Mouse (Mus musculus) myocyte (in vitro differentiated cells): ENCODE data around the gene Fosb. TPM values are rescaled to one million over a fixed set of nuclear protein-coding genes. Genes with fewer than 3 reads are reported as not detected.

Source experiments
- H3K27me3 ChIP-seq: one replicate; pipeline ENCODE4 v1.6.1; 2011; ENCODE audit not compliant: control insufficient read depth, insufficient read depth, insufficient read length
- H3K36me3 ChIP-seq: one replicate; pipeline ENCODE4 v1.6.1; 2011; ENCODE audit not compliant: control insufficient read depth, insufficient read depth
- H3K4me2 ChIP-seq: one replicate; pipeline ENCODE4 v1.6.1; 2011; ENCODE audit warnings: low read depth, control low read depth
- H3K4me3 ChIP-seq: one replicate; pipeline ENCODE4 v1.5.1; 2011; ENCODE audit warnings: mild to moderate bottlenecking, control low read depth, moderate library complexity
- H3K79me2 ChIP-seq: one replicate; pipeline ENCODE4 v1.6.1; 2011; ENCODE audit not compliant: control insufficient read depth, insufficient read depth
- H3ac ChIP-seq: one replicate; pipeline ENCODE4 v1.6.1; 2011; ENCODE audit not compliant: control insufficient read depth, insufficient read length
- CEBPB ChIP-seq: IDR thresholded peaks from 2 replicates; pipeline ENCODE4 v1.6.1; 2011; ENCODE audit warnings: mild to moderate bottlenecking, moderate library complexity; ENCODE audit not compliant: poor library complexity, insufficient read depth, severe bottlenecking
- E2F4 ChIP-seq: IDR thresholded peaks from one replicate; pipeline ENCODE4 v1.6.1; 2011; ENCODE audit warnings: mild to moderate bottlenecking, control low read depth, moderate library complexity; ENCODE audit not compliant: insufficient read depth
- MAX ChIP-seq: IDR thresholded peaks from one replicate; pipeline ENCODE4 v1.6.1; 2011; ENCODE audit warnings: low read depth, mild to moderate bottlenecking, control low read depth
- MYOD1 ChIP-seq, 3 experiments: IDR thresholded peaks; one replicate each; pipeline ENCODE4 v1.6.1; 2011; ENCODE audit warnings: control low read depth in 2 of 3, low read depth in 2 of 3, mild to moderate bottlenecking in 2 of 3, moderate library complexity in 1 of 3; ENCODE audit not compliant: insufficient read length in 2 of 3, control insufficient read depth in 1 of 3
- MYOG ChIP-seq, 3 experiments: IDR thresholded peaks; one replicate each; pipeline ENCODE4 v1.6.1; 2011; ENCODE audit warnings: control low read depth in 2 of 3, low read depth in 2 of 3, mild to moderate bottlenecking in 2 of 3; ENCODE audit not compliant: insufficient read length in 2 of 3, control insufficient read depth in 1 of 3, insufficient read depth in 1 of 3
- POLR2A ChIP-seq: IDR thresholded peaks from one replicate; pipeline ENCODE4 v1.6.1; 2011; ENCODE audit warnings: low read depth, mild to moderate bottlenecking, control low read depth, moderate library complexity; ENCODE audit not compliant: insufficient read length
- POLR2AphosphoS2 ChIP-seq: IDR thresholded peaks from one replicate; pipeline ENCODE4 v1.6.1; 2011; ENCODE audit warnings: low read depth, control low read depth; ENCODE audit not compliant: insufficient read length
- REST ChIP-seq: IDR thresholded peaks from one replicate; pipeline ENCODE4 v1.6.1; 2011; ENCODE audit warnings: mild to moderate bottlenecking, control low read depth, moderate library complexity; ENCODE audit not compliant: insufficient read depth, insufficient read length
- SRF ChIP-seq: IDR thresholded peaks from one replicate; pipeline ENCODE4 v1.6.1; 2011; ENCODE audit warnings: low read depth; ENCODE audit not compliant: control insufficient read depth, insufficient read length
- TCF12 ChIP-seq: IDR thresholded peaks from one replicate; pipeline ENCODE4 v1.6.1; 2011; ENCODE audit warnings: mild to moderate bottlenecking, control low read depth; ENCODE audit not compliant: poor library complexity, insufficient read depth, severe bottlenecking
- TCF3 ChIP-seq: IDR thresholded peaks from one replicate; pipeline ENCODE4 v1.6.1; 2011; ENCODE audit warnings: low read depth, control low read depth; ENCODE audit not compliant: insufficient read length
- USF1 ChIP-seq: IDR thresholded peaks from one replicate; pipeline ENCODE4 v1.6.1; 2011; ENCODE audit warnings: low read depth, mild to moderate bottlenecking, control low read depth, moderate library complexity
- polyA plus RNA-seq: library from polyadenylated mRNA; unstranded; fragments of >200 nt; fragmentation: generic; extraction: Trizol; gene quantifications from one replicate; pipeline ENCODE4 v1.2.1, GENCODE M21; 2012; ENCODE audit warnings: missing spikeins

Gene Fosb
- polyA plus RNA-seq, 1 experiment = 0.82 TPM

GRCm38 (mm10) chr7:19344938-19345471 lies 35.2 kb upstream of the Fosb start:
- H3K36me3 ChIP-seq = peaks cover 6% of the 10 kb centered on the region
- H3ac ChIP-seq = no peak overlapping the region
- H3K4me2 ChIP-seq = peak overlapping the region; percentile 77
- no peak for TF ChIP-seq TCF3
- TF ChIP-seq SRF = no peak
- TF ChIP-seq USF1 = no peak
- no peak for TF ChIP-seq CEBPB
- no peak for TF ChIP-seq MYOD1 (IDR thresholded peaks at IDR 0.05; ENCODE audit: control insufficient read depth in 1 of 3, insufficient read length in 2 of 3, low read depth in 2 of 3)
- no peak for TF ChIP-seq E2F4
- TF ChIP-seq MYOG (IDR thresholded peaks at IDR 0.05; ENCODE audit: control insufficient read depth in 1 of 3, insufficient read depth in 1 of 3, insufficient read length in 2 of 3, low read depth in 2 of 3) = no peak
- no peak for TF ChIP-seq TCF12
- TF ChIP-seq MAX = no peak
- peak; percentile 38 for TF ChIP-seq POLR2AphosphoS2
- TF ChIP-seq REST = no peak
- peak; percentile 43 for TF ChIP-seq POLR2A
- H3K79me2 ChIP-seq = no peaks in the 10 kb centered on the region
- peak overlapping the region; percentile 73 for H3K4me3 ChIP-seq
- no peaks in the 10 kb centered on the region for H3K27me3 ChIP-seq

GRCm38 (mm10) chr7:19344237-19344847 lies 34.5 kb upstream of the Fosb start, which contains the start of gene Ercc1:
Gene Ercc1, plus strand, starts transcription at chr7:19344778.
- Histone ChIP-seq H3K36me3 (peaks cover 6% of the 10 kb centered on the region), H3K4me3 (peak within 1 kb of the TSS; percentile 73), H3K79me2 (no peaks in the 10 kb centered on the region), H3K27me3 (no peaks in the 10 kb centered on the region), H3ac (no peak within 1 kb of the TSS), H3K4me2 (peak within 1 kb of the TSS; percentile 77)
- TF ChIP-seq MAX (no peak), TCF3 (no peak), USF1 (no peak), MYOD1 (IDR thresholded peaks at IDR 0.05; ENCODE audit: control insufficient read depth in 1 of 3, insufficient read length in 2 of 3, low read depth in 2 of 3) (peak in 2 of 3 experiments; percentile 83 to 86), SRF (no peak), MYOG (IDR thresholded peaks at IDR 0.05; ENCODE audit: control insufficient read depth in 1 of 3, insufficient read depth in 1 of 3, insufficient read length in 2 of 3, low read depth in 2 of 3) (peak in 1 of 3 experiments; percentile 41), E2F4 (no peak), CEBPB (no peak)

- no peaks in the 10 kb centered on the region for H3K79me2 ChIP-seq
- no peak overlapping the region for H3K4me3 ChIP-seq
- TF ChIP-seq REST (no peak), POLR2AphosphoS2 (no peak), TCF3 (no peak), MAX (no peak), MYOG (IDR thresholded peaks at IDR 0.05; ENCODE audit: control insufficient read depth in 1 of 3, insufficient read depth in 1 of 3, insufficient read length in 2 of 3, low read depth in 2 of 3) (no peak), TCF12 (no peak), E2F4 (no peak), SRF (no peak), POLR2A (no peak), CEBPB (no peak), MYOD1 (IDR thresholded peaks at IDR 0.05; ENCODE audit: control insufficient read depth in 1 of 3, insufficient read length in 2 of 3, low read depth in 2 of 3) (no peak), USF1 (no peak)
- H3K27me3 ChIP-seq = no peaks in the 10 kb centered on the region
- peak overlapping the region; percentile 77 for H3K4me2 ChIP-seq
- no peaks in the 10 kb centered on the region for H3K36me3 ChIP-seq
- no peak overlapping the region for H3ac ChIP-seq
These were observed 33.5 kb upstream of the Fosb start for GRCm38 (mm10) chr7:19343210-19343808.

GRCm38 (mm10) chr7:19342481-19343027 lies 32.7 kb upstream of the Fosb start:
- Histone ChIP-seq H3ac (no peak overlapping the region), H3K4me3 (peak overlapping the region; percentile 20), H3K36me3 (no peaks in the 10 kb centered on the region), H3K79me2 (no peaks in the 10 kb centered on the region), H3K27me3 (no peaks in the 10 kb centered on the region), H3K4me2 (peak overlapping the region; percentile 86)
- TF ChIP-seq POLR2AphosphoS2 (no peak), TCF3 (no peak), POLR2A (no peak), SRF (no peak), REST (no peak), E2F4 (no peak), CEBPB (no peak), MAX (no peak), USF1 (no peak), TCF12 (no peak), MYOD1 (IDR thresholded peaks at IDR 0.05; ENCODE audit: control insufficient read depth in 1 of 3, insufficient read length in 2 of 3, low read depth in 2 of 3) (no peak), MYOG (IDR thresholded peaks at IDR 0.05; ENCODE audit: control insufficient read depth in 1 of 3, insufficient read depth in 1 of 3, insufficient read length in 2 of 3, low read depth in 2 of 3) (no peak)
